Mouse (Mus musculus) NIH3T3 (cell line): Measurements from ENCODE around the gene Cckar.
"Not testable (repeated sequence)": the region's sequence is repeated elsewhere in the genome, so short reads cannot be mapped to it uniquely, and the experiment has no call there.

Experiments used
- DNase-seq: peaks from one replicate; pipeline ENCODE4 v3.0.0-alpha.2; 2012; ENCODE audit warnings: low read depth

Cckar gene

DNA sequence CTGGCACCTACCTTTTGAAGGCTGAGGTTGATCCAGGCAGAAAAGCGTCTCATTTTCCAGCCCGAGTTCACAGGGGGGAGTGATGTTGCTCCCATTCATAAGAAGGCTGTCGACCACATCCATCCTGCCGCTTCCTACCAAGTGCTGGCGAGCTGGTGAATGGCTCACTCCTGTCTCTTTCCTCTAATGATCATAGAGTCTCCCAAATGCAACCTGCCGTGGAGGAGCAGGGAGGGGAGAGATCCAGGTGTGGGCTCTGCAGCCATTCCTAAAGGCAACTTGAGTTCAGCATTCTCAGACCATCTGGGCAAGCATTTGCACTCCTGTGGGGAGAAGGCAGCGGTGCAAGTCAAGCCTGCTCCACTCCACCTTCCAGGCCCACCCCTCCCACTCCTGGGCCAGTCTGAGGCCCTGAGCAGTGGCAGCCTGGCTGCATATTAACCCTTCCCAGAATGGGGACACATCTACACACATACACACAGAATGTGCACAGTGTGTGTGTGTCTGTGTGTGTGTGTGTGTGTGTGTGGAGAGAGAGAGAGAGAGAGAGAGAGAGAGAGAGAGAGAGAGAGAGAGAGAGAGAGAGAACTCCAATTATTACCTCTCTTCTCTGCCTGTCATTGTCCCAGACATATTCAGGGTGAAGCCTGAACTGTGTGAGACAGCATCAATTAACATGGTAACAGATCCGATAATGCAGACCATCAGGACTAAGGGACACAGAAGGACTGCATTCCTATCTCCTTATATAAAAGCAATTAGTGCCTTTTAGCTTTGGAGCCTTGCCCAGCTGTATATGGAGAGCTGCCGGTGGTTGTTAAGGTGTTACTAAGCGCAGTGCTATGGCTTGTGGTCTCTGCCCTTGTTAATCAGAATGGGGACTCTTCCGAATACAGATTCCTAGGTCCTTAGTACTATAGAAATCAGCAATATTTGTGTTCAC is at the start of gene Cckar:
TSS of gene Cckar (minus strand) at position 471 of the 943 bp plus-strand sequence.
- no peak for DNase-seq

- DNase-seq: no peak
Measured at GRCm38 (mm10) chr5:53744061-53744460, 36.6 kb upstream of the Cckar start.

GRCm38 (mm10) chr5:53732933-53733332 is 25.4 kb upstream of the Cckar start:
- no peak for DNase-seq

DNA sequence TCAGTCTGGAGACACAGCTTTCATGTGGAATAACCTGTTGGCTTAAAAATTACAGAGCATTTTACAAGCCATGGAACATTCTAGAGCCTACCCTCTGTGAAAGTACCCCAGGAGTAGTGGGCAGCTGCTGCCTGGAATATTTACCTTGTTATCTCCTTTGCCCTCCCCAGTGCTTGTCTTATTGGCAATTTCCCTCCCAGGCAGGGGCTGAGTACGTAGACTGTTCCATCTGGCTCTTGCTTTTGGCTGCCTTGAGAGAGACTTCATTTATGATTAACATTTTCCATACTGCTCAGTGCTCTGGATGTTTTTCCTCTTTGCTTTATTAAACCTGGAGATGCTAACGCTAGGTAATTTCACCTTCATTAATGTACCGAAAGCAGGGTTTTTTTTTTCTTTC is 20.1 kb upstream of the Cckar start:
- DNase-seq: no peak

GRCm38 (mm10) chr5:53726011-53726410 is 18.5 kb upstream of the Cckar start:
- DNase-seq: no peak

GRCm38 (mm10) chr5:53716462-53716861 is 9.0 kb upstream of the Cckar start:
- no peak for DNase-seq

- no peak for DNase-seq
Measured at GRCm38 (mm10) chr5:53711277-53711676, 3.8 kb upstream of the Cckar start.

DNA sequence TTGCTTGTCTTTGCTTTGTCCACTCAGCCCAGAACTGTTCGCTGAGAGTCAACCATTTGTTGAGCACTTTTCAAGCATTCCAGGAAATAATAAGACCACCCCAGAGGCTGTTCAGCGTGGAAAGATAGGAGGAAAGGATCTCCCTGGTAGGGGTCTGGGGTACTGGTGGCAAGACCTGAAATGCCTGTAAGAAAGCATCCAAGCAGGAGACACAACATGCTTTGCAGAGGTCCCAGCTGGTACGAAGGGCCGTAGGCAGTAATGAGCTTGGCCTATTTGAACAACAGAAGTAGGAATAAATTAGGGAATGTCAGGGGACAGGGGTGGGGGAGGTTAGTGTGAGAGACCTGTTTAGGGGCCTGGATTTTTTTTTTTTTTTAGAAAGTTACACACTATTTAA is 686 bp upstream of the Cckar start:
- no peak for DNase-seq

DNA sequence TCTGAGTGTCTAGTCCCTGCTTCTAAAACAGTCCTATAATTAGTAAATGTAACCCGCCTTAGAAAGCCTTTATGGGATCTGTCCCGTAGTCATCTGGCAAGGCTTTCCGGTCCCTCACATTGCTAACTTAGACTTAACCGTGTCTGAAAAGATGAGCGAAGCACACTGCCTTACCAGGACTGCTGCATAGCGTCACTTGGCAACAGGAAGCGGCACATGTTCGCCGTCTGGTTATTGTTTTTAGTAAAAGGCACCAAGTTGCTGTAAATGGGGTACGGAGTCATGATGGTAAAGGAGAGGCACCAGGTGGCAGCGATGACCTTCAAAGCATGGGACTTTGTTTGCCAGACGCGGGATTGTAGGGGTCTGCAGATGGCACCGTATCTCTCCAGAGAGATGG is 4.8 kb downstream of the Cckar start:
- no peak for DNase-seq

GRCm38 (mm10) chr5:53697794-53698193 is 9.7 kb downstream of the Cckar start:
- DNase-seq: no peak

DNA sequence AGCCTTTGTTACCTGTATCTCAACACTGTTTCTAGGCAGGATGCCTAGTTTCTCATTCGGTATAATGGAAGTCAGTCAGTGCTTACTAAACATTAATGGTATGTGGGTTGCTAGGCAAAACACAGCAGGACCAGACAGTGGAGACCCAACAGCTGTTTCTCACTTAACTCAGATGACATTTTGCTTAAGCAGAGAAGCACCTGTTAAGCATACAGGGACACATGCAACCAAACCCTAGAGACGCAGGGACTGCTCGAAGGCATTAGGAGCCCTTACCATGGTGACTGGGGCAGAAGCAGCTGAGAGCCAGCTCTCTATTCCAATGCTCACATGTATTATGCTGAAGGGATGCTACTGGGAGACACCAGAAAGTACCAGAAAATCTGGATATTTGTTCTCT is 10.8 kb downstream of the Cckar start:
- DNase-seq: no peak

DNA sequence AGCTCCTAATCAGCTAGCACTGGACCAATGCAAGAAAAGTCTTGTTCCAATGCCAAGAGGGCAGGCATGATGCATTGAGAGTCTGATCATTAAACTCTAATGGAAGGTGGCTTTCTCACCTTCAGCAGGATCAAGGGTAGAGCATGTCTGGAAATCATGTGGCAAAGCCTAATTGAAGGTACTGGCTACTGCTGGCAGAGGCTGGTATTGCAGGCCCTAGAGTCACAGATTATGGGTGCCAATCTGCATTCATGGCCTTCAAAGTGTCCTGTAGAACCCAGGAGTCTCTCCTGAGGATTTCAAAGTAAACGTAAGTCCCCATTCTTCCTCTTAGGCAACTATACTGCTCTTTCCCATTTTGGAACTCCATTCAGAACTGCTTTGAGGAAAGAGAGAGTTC is 14.8 kb downstream of the Cckar start:
- DNase-seq: no peak

DNA sequence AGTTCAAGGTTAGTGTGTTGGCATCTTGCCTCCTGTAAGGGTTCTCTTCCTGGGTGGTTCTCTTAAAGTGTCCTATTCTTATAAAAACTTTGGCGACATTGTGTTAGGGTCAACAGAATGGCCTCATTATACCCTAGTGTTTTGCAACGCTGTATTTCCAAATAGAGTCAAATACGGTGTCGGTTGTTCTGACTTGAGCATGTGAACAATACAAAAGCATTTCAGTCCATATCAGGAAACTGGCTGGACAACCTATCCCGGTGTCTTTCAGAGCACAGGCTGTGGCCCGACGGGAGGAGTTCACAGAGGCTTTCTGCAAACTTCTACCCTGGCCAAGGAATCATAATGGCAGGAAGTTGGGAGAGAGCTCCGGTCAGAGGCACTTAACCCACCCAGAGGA is 15.4 kb downstream of the Cckar start:
- no peak for DNase-seq

DNA sequence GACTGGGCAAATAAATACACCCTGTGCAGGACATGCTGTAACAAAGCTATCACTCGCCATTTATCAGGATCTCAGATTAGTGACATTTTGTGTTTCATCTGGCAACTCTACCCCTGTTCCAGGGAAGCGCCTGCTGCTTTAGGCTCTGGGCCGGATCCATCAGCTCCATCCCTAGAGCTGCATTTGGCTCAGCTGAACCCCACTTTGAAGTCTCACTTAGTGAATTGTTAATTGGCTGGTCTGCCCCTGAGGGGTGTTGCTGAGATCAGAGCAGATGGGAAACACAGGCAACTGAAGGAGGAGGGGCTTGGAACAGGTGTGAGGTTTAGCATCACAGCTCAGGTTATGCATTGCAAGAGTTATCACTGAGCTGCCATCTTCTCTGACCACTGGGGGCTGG is 15.9 kb downstream of the Cckar start:
- no peak for DNase-seq

GRCm38 (mm10) chr5:53688326-53688725 is 19.2 kb downstream of the Cckar start:
- no peak for DNase-seq

DNA sequence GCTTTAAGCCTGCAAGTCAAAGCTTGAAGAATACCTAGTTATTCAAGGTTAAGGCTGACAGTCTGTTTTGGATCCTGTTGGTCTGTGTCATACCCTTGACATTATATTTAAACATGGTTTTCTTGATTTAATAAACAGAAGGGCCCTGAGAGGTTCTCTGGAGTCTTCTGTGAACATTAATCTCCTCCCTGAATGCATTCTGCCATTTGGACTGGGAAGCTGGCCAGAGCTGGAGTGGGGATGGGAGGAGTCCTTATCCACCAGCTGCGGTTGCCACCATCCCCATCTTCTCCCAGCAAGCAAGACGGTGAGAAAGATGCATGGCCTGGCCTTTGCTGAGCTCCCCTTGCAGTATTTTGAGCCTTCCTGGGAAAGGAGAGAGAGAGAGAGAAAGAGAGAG is 21.1 kb downstream of the Cckar start:
- no peak for DNase-seq

DNA sequence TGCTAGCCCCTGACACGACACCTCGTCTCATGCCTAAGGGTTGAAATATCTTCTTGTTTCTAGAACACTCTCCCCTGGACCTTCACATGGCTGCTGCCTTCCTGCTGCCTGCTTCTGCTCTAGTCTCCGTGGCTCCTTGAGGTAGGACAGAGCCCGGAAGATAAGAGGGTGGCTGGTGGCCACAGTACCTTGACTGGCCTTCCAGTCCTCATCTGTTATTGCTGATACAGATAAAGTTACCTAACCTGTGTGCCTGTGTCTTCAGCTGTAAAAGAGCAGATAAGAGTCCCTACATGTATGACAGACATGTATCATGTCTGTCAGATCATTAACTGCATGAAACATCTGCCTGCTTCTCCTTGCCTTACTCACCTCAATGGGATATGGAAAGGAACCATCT is 21.9 kb downstream of the Cckar start:
- no peak for DNase-seq

DNA sequence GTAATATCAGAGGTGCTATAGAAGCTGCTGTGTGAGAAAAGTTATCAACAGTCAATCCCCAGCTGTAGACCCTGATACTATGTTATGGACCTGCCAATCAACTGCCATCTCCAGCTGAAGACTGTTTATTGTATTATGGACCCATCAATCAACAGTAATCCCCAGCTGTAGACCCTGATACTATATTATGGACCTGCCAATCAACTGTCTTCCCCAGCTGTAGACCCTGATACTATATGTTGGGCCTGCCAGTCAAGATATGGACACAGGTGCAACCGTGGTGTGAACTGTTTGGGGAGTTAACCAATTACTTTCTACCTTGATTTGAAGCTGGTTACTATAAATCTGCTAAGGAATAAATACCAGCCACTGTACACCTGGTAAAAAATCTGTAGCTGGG is 23.1 kb downstream of the Cckar start:
- no peak for DNase-seq

DNA sequence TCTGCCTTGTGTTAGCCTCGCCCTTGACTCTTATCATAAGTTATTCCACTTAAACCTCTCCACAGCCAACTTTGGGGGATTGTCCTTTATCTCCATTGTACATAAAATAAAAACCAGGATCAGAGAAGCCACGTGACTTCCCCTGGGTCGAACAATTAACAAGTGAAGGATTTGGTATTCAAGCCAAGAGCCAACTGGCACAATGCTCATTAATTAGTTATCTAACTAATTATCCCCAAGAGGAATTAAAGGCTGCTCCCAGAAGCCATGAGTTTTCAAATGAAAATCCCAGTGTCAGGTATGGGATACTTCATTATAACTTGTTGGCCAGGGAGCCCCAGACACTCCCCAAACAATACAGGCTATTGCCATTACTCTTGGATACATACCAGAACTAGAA is 23.6 kb downstream of the Cckar start:
- DNase-seq: no peak

DNA sequence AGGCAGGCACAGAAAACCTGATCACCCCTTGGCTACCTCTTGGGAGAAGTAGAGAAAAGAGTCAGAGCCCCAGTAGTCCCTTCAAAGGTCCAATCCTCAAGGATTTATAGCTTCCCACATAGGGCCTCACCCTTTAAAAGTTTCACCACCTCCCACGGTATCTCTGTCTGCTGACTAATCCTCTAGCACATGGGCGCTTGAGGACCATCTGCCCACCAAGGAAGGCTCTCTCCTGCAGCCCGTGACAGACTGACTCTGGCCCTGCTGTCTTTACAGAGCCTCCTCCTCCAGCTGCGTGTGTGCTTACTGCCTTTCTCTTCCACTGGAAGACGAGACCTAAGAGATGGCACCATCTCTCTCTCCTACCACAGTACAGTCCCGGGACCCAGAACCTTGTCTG is 27.9 kb downstream of the Cckar start:
- DNase-seq: no peak

GRCm38 (mm10) chr5:53678036-53678767 is 29.3 kb downstream of the Cckar start:
- DNase-seq: peak; percentile 55

GRCm38 (mm10) chr5:53676671-53677070 is 30.8 kb downstream of the Cckar start:
- DNase-seq: no peak

GRCm38 (mm10) chr5:53673493-53674150 is 33.9 kb downstream of the Cckar start:
- not testable (repeated sequence) for DNase-seq
